Mouse (Mus musculus): ENCODE measurements around the gene Mrpl2. TPM values are rescaled to one million over a fixed set of nuclear protein-coding genes. Genes with fewer than 3 reads are reported as not detected.
A peak's percentile ranks its signal among the peaks of the same experiment; 100 is the strongest.

Gene Mrpl2
- total RNA-seq, 2 experiments from 2014 or later, result 53.1 to 60.7 TPM

DNA sequence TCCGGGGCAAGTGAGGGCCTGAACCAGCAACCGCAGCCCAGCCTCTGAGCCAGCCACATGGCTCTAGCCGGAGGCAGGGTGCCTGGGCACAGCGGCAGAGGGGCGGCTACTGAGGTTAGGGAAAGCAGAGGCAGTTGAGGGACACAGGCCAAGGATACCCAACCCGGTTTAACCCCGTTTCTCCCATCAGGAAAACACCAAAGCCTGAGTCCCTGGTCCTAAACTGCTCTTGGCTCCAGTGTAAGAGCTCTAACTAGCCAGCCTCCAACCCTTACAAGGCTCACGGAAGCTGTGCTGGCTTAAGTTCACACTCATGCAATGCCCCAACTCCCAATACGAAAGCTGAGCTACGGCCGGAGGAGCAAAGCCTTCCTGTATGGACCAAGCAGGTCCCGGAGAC is 21.4 kb upstream of the Mrpl2 start:
- DNase-seq (ENCODE audit: low spot score in 2 of 2), result no peak

DNA sequence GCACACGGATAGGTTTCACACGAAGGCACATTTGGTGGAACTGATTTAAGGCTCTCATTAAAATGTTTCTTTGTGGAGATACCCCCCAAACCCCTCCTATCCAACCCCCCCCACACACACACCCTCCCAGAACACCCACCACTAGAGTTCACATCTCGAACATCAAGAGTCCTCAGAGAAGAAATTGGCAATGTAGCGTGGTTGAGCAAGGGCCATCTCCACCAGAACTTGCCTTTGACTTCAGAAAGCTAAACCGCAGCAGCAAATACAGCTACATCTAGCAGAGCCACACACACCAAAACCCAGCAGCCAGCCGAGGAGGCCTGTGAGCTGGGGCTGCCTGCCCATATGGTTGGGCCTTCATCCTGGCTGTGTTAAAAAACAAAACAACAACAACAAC is 18.6 kb upstream of the Mrpl2 start:
- no peak for DNase-seq (ENCODE audit: low spot score in 2 of 2)

GRCm38 (mm10) chr17:46628471-46628790 is 17.6 kb upstream of the Mrpl2 start:
- no peak for DNase-seq (ENCODE audit: low spot score in 2 of 2)

GRCm38 (mm10) chr17:46628791-46629684 is 17.0 kb upstream of the Mrpl2 start, which contains the start of gene Ptk7:
Gene Ptk7 (minus strand): TSS chr17:46629504.
- peak in 1 of 2 experiments; percentile 71 for DNase-seq (ENCODE audit: low spot score in 2 of 2)

- DNase-seq (ENCODE audit: low spot score in 2 of 2), result no peak
Measured at GRCm38 (mm10) chr17:46629685-46630441, 16.2 kb upstream of the Mrpl2 start.

- peak; percentile 53 to 87 for DNase-seq (ENCODE audit: low spot score in 2 of 2)
Measured at GRCm38 (mm10) chr17:46636831-46637523, 9.1 kb upstream of the Mrpl2 start.

DNA sequence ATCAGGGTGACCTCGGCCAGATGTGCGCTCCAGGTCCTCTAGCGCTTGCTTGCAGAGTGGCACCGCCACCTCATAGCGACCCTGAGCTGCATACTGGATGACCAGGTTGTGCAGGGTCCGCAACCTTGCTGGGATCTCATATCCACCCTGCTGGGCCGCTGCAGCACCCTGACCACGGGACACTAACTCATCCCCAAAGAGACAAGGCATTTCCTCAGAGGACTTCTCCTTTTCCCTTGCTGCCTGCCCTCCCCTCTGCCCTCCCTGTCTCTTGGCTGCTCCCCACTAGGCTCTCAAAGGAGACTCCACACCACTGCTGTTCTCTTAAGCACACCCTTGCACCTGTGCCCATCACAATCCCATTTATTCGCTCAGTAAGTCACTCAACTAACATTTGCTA is 6.1 kb upstream of the Mrpl2 start:
- DNase-seq (ENCODE audit: low spot score in 2 of 2), result no peak

- DNase-seq (ENCODE audit: low spot score in 2 of 2), result no peak
Measured at GRCm38 (mm10) chr17:46642060-46642459, 4.0 kb upstream of the Mrpl2 start.

DNA sequence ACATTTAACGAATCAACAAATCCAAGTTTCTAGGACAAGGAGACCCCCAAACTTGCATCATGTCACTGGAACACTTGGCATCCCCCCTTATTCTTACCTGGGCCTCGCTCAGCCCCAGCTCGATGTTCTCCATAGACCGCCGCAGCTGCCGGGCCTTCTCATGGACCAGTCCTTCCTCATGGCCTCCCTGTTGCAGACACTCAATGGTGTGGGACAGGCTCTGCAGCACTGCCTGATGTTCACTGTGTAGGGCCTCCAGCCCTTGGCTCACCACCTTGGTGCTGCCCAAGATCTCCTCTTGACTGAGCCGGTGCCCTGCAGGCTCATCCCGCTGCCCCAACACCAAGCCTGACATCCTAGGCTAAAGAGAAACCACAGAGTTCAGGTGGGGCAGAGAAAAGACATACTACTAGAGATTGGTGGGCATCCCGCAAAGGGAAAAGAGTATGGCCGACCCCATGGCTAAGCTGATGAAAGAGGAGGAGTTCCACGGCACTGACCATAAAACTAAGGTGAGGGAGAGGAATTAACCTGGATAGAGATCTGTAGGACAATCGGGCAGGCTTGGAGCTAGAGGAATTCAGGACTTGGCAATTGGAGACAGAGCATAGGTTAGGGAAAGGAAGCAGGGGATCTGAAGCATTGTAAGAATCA is 1.8 kb upstream of the Mrpl2 start:
- no peak for DNase-seq (ENCODE audit: low spot score in 2 of 2)

- DNase-seq (ENCODE audit: low spot score in 2 of 2), result no peak
Measured at GRCm38 (mm10) chr17:46644916-46645475, 1.0 kb upstream of the Mrpl2 start.

- no peak for DNase-seq (ENCODE audit: low spot score in 2 of 2)
Measured at GRCm38 (mm10) chr17:46646322-46646662, 263 bp downstream of the Mrpl2 start.

DNA sequence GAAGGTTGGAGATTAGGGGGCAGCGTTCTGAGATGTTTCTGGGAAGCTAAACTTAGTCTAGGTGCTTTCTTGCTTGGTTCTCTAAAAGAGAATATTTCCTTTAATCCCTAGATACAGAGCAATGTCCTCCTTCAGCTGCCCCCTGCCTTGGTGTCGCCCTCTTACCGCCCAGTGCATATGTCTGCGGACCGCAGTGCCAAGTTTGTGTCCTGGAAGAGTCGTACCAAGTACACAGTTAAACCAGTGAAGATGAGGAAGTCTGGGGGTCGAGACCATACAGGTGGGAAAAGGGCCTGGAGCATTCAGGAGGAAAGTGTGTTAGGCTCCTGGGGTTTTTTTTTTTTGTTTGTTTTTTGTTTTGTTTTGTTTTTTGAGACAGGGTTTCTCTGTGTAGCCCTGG is 1.2 kb downstream of the Mrpl2 start:
- no peak for DNase-seq (ENCODE audit: low spot score in 2 of 2)

GRCm38 (mm10) chr17:46648436-46648835 is 2.4 kb downstream of the Mrpl2 start:
- DNase-seq (ENCODE audit: low spot score in 2 of 2), result no peak

- no peak for DNase-seq (ENCODE audit: low spot score in 2 of 2)
Measured at GRCm38 (mm10) chr17:46649811-46650210, 3.8 kb downstream of the Mrpl2 start.

- peak; percentile 89 to 91 for DNase-seq (ENCODE audit: low spot score in 2 of 2)
Measured at GRCm38 (mm10) chr17:46650232-46651031, 4.4 kb downstream of the Mrpl2 start, which contains the start of gene Cul7. Gene Cul7 (plus strand): TSS chr17:46650337.

GRCm38 (mm10) chr17:46651292-46651691 is 5.3 kb downstream of the Mrpl2 start:
- no peak for DNase-seq (ENCODE audit: low spot score in 2 of 2)

GRCm38 (mm10) chr17:46651755-46652547 is 5.9 kb downstream of the Mrpl2 start:
- DNase-seq (ENCODE audit: low spot score in 2 of 2), result peak in 1 of 2 experiments; percentile 42

- no peak for DNase-seq (ENCODE audit: low spot score in 2 of 2)
Measured at GRCm38 (mm10) chr17:46656054-46656453, 10.0 kb downstream of the Mrpl2 start.

- DNase-seq (ENCODE audit: low spot score in 2 of 2), result no peak
Measured at GRCm38 (mm10) chr17:46661351-46661750, 15.3 kb downstream of the Mrpl2 start.
